Mouse (Mus musculus) forebrain, embryonic 14.5 days (tissue): ENCODE results near the gene Sox5. TPM values are rescaled to one million over a fixed set of nuclear protein-coding genes. Genes with fewer than 3 reads are reported as not detected.

Experiments
- ATAC-seq: fragments of 200-750 bp; cut with Nextera tagmentation; 2 replicates; pipeline ENCODE4 v1.8.0; 2017; ENCODE audit warnings: mild to moderate bottlenecking, moderate library complexity
- DNase-seq: peaks from one replicate; pipeline ENCODE4 v3.0.0-alpha.2; 2015; ENCODE audit warnings: low spot score
- H3K27ac ChIP-seq: fragments of 300-500 bp; sonication (generic); 2 replicates; pipeline ENCODE4 v1.5.1; 2014; ENCODE audit warnings: low read depth, mild to moderate bottlenecking, control low read depth, low read length, moderate library complexity
- H3K27me3 ChIP-seq: fragments of 300-500 bp; sonication (generic); replicated peaks from 2 replicates; pipeline ENCODE4 v1.6.1; 2014; ENCODE audit warnings: low read length, control low read depth, mixed read lengths; ENCODE audit not compliant: control insufficient read depth, insufficient read depth
- H3K36me3 ChIP-seq: fragments of 300-500 bp; sonication (generic); 2 replicates; pipeline ENCODE4 v1.6.1; 2014; ENCODE audit warnings: low read length, control low read depth; ENCODE audit not compliant: control insufficient read depth, insufficient read depth
- H3K4me1 ChIP-seq: fragments of 300-500 bp; sonication (generic); 2 replicates; pipeline ENCODE4 v1.6.1; 2014; ENCODE audit warnings: antibody characterized with exemption, low read length, control low read depth; ENCODE audit not compliant: control insufficient read depth, insufficient read depth
- H3K4me2 ChIP-seq: fragments of 300-500 bp; sonication (generic); 2 replicates; pipeline ENCODE4 v1.6.1; 2014; ENCODE audit warnings: mild to moderate bottlenecking, control low read depth, low read length
- H3K4me3 ChIP-seq: fragments of 300-500 bp; sonication (generic); 2 replicates; pipeline ENCODE4 v1.5.1; 2014; ENCODE audit warnings: low read depth, low read length, control low read depth
- H3K9ac ChIP-seq: fragments of 300-500 bp; sonication (generic); 2 replicates; pipeline ENCODE4 v1.6.1; 2014; ENCODE audit warnings: mild to moderate bottlenecking, low read length, control low read depth, moderate library complexity
- H3K9me3 ChIP-seq: fragments of 300-500 bp; sonication (generic); replicated peaks from 2 replicates; pipeline ENCODE4 v1.6.1; 2016; ENCODE audit warnings: low read length, control low read depth, mixed read lengths; ENCODE audit not compliant: control insufficient read depth
- WGBS: fragments of 180-500 bp; shearing (Covaris S2); extraction: QIAGEN DNeasy Blood & Tissue Kit; methylation state at CpG from one replicate; pipeline ENCODE4 v1.1.7; 2014; 5-methylcytosine and 5-hydroxymethylcytosine counted together
- polyA plus RNA-seq: library from polyadenylated mRNA; unstranded; fragments of >200 nt; fragmentation: Nextera tagmentation; extraction: Ambion mirVana; gene quantifications from 2 replicates; pipeline ENCODE4 v1.2.1, GENCODE M21; 2014

Gene Sox5
- polyA plus RNA-seq, 1 experiment from 2014 or later: 115 TPM

GRCm38 (mm10) chr6:144561718-144562117 lies 220.1 kb downstream of the Sox5 start:
- 82% methylated on average over 5 of the region's 5 CpGs for WGBS
- H3K9ac ChIP-seq: no peak overlapping the region
- DNase-seq (no peak), ATAC-seq (no peak)
- H3K4me1 ChIP-seq: no peaks in the 10 kb centered on the region
- peaks cover 8% of the 10 kb centered on the region; the same call in 1 of the 2 replicates for H3K9me3 ChIP-seq
- H3K27me3 ChIP-seq: no peaks in the 10 kb centered on the region
- no peaks in the 10 kb centered on the region for H3K36me3 ChIP-seq
- no peak overlapping the region for H3K4me2 ChIP-seq
- no peak overlapping the region for H3K4me3 ChIP-seq
- H3K27ac ChIP-seq: no peak overlapping the region

GRCm38 (mm10) chr6:144560211-144560610 lies 221.6 kb downstream of the Sox5 start:
- H3K27ac ChIP-seq: no peak overlapping the region
- 14% methylated on average over 3 of the region's 3 CpGs for WGBS
- H3K27me3 ChIP-seq: no peaks in the 10 kb centered on the region
- no peak overlapping the region for H3K9ac ChIP-seq
- no peak for DNase-seq
- no peaks in the 10 kb centered on the region for H3K4me1 ChIP-seq
- no peak overlapping the region for H3K4me3 ChIP-seq
- H3K36me3 ChIP-seq: no peaks in the 10 kb centered on the region
- H3K4me2 ChIP-seq: no peak overlapping the region
- ATAC-seq: no peak
- peaks cover 8% of the 10 kb centered on the region; the same call in 1 of the 2 replicates for H3K9me3 ChIP-seq

DNA sequence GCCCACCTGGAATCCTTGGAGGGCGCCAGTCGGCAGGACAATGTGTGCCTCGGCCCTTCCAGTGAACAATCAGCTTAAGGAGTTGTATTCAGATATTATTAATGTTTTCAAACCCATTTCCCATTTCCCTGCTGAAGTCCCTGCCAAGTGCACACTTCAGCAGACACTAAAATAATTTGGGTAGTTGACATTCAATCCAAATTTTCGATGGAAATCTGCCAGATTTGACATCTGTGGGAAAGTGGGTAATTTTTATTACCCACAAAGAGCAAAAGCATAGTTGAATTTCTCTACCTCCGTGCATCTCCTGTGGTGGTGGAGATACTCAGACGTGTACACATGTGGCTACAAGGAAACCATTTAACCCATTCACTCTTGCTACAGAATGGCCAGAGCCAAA lies 228.3 kb downstream of the Sox5 start:
- Histone ChIP-seq H3K4me2 (no peak overlapping the region), H3K36me3 (no peaks in the 10 kb centered on the region), H3K9ac (no peak overlapping the region), H3K9me3 (no peaks in the 10 kb centered on the region), H3K4me1 (no peaks in the 10 kb centered on the region), H3K27ac (no peak overlapping the region), H3K4me3 (no peak overlapping the region), H3K27me3 (no peaks in the 10 kb centered on the region)
- 0 out of 2 replicates have a peak, but pooled peaks have one; percentile 32 for ATAC-seq
- DNase-seq: peak; percentile 48
- whole genome bisulfite sequencing: 55% methylated on average over 6 of the region's 6 CpGs

- no peak overlapping the region for H3K4me2 ChIP-seq
- H3K4me3 ChIP-seq: no peak overlapping the region
- ATAC-seq: no peak
- no peak overlapping the region for H3K9ac ChIP-seq
- H3K9me3 ChIP-seq: no peaks in the 10 kb centered on the region
- 89% methylated on average over 8 of the region's 8 CpGs for WGBS
- H3K27me3 ChIP-seq: no peaks in the 10 kb centered on the region
- no peaks in the 10 kb centered on the region for H3K36me3 ChIP-seq
- H3K4me1 ChIP-seq: no peaks in the 10 kb centered on the region
- no peak for DNase-seq
- no peak overlapping the region for H3K27ac ChIP-seq
These were observed 232.8 kb downstream of the Sox5 start for GRCm38 (mm10) chr6:144548991-144549390.

DNA sequence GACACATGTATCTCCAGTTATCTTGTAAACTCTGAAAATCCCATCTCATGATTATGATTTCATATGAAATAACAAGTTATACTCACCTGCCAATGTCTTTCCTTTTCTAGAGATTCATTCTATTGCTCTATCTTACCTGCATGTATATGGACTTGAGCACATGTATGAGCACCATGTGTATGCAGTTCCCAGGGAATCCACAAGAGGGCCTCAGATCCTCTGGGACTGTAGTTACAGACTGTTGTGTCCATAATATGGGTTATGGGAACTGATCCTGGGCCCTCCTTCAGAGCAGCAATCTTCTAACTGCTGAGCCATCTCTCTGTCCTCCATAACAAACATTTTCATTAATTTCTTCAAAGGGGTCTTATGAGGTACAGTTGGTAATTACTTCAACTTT lies 234.6 kb downstream of the Sox5 start:
- Histone ChIP-seq H3K9ac (no peak overlapping the region), H3K27me3 (no peaks in the 10 kb centered on the region), H3K27ac (no peak overlapping the region), H3K4me1 (no peaks in the 10 kb centered on the region), H3K36me3 (no peaks in the 10 kb centered on the region), H3K4me3 (no peak overlapping the region), H3K4me2 (no peak overlapping the region), H3K9me3 (no peaks in the 10 kb centered on the region)
- DNase-seq: no peak
- ATAC-seq: no peak

- no peak overlapping the region for H3K4me3 ChIP-seq
- no peaks in the 10 kb centered on the region for H3K27me3 ChIP-seq
- no peaks in the 10 kb centered on the region for H3K9me3 ChIP-seq
- H3K9ac ChIP-seq: no peak overlapping the region
- 93% methylated on average over 8 of the region's 8 CpGs for WGBS
- H3K27ac ChIP-seq: no peak overlapping the region
- no peak overlapping the region for H3K4me2 ChIP-seq
- no peaks in the 10 kb centered on the region for H3K36me3 ChIP-seq
- ATAC-seq (no peak), DNase-seq (no peak)
- H3K4me1 ChIP-seq: no peaks in the 10 kb centered on the region
These were observed 236.2 kb downstream of the Sox5 start for GRCm38 (mm10) chr6:144545549-144545948.

- Histone ChIP-seq H3K36me3 (no peaks in the 10 kb centered on the region), H3K27ac (no peak overlapping the region), H3K4me1 (no peaks in the 10 kb centered on the region), H3K9ac (no peak overlapping the region), H3K4me3 (no peak overlapping the region), H3K27me3 (no peaks in the 10 kb centered on the region), H3K4me2 (no peak overlapping the region), H3K9me3 (no peaks in the 10 kb centered on the region)
- 93% methylated on average over 9 of the region's 9 CpGs for WGBS
- DNase-seq: no peak
- ATAC-seq: no peak
These were observed 240.5 kb downstream of the Sox5 start for GRCm38 (mm10) chr6:144541316-144541715.

DNA sequence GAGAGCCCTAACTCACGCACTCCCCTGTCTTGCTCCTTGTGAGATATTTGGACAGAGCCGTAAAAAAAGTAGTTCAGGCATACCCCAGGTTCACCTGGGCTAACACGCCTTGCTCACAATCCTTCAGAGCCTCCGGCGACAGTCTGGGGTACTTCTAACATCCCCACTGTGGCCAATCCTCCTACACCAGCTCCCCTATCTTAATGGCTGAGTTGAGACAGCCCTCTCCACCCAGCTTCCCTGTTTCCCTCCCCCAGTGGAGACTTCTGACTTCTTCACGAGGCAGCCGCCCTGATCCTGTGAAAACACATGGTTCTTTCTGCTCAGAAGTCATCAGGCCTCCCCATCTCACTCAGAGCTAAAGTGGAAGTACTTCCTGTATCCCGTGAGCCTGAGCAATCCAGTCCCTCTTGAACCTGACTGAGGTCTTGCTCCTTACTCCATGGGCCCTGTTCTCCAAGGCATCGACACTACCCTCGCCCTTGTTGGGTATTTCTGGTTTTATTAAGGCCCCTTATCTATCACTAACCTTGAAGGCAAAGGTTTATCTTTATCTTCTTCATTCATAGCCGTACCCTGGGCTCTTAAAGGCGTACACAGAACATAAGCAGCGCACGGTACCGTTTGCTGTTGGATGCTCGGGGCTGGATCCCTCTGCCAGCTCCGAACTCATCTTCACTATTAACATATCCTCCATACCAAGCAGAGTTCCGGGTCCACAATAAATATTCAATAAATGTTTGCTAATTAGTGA lies 242.2 kb downstream of the Sox5 start:
- Histone ChIP-seq H3K4me2 (no peak overlapping the region), H3K9me3 (no peaks in the 10 kb centered on the region), H3K27ac (no peak overlapping the region), H3K4me1 (no peaks in the 10 kb centered on the region), H3K27me3 (no peaks in the 10 kb centered on the region), H3K9ac (no peak overlapping the region), H3K4me3 (no peak overlapping the region), H3K36me3 (no peaks in the 10 kb centered on the region)
- WGBS: 84% methylated on average over 18 of the region's 18 CpGs
- DNase-seq (no peak), ATAC-seq (no peak)

GRCm38 (mm10) chr6:144523479-144523878 lies 258.3 kb downstream of the Sox5 start:
- Histone ChIP-seq H3K4me3 (no peak overlapping the region), H3K9ac (no peak overlapping the region), H3K4me1 (no peaks in the 10 kb centered on the region), H3K36me3 (no peaks in the 10 kb centered on the region), H3K9me3 (no peaks in the 10 kb centered on the region), H3K27me3 (no peaks in the 10 kb centered on the region), H3K27ac (no peak overlapping the region; the same call in 1 of the 2 replicates), H3K4me2 (no peak overlapping the region; the same call in 1 of the 2 replicates)
- ATAC-seq (peak; percentile 72), DNase-seq (peak; percentile 51)
- WGBS: 55% methylated on average over 11 of the region's 11 CpGs
